Mouse (Mus musculus) kidney, adult 2 months (tissue): ENCODE measurements around the gene Tnfrsf1a.

Experiments
- CTCF ChIP-seq: fragments of 200-500 bp; conservative IDR thresholded peaks from 2 replicates; pipeline ENCODE4 v1.5.1; 2011; ENCODE audit warnings: low read depth, mild to moderate bottlenecking, control low read depth, low read length, moderate library complexity, mixed read lengths; ENCODE audit not compliant: insufficient read depth, insufficient read length
- POLR2A ChIP-seq: fragments of 200-500 bp; IDR thresholded peaks from one replicate; pipeline ENCODE4 v1.6.1; 2011; ENCODE audit warnings: low read depth, low read length, control low read depth

- TF ChIP-seq CTCF: no peak
- TF ChIP-seq POLR2A: no peak
Measured at GRCm38 (mm10) chr6:125305465-125305864, 43.7 kb upstream of the Tnfrsf1a start.
